Mouse (Mus musculus): ENCODE measurements at regions not wholly inside any gene's neighbourhood (a gene's known extent, or its start where the extent isn't known, plus 50 kb on each side); places are given as distances from the start of the nearest gene placed in this dataset.

DNA sequence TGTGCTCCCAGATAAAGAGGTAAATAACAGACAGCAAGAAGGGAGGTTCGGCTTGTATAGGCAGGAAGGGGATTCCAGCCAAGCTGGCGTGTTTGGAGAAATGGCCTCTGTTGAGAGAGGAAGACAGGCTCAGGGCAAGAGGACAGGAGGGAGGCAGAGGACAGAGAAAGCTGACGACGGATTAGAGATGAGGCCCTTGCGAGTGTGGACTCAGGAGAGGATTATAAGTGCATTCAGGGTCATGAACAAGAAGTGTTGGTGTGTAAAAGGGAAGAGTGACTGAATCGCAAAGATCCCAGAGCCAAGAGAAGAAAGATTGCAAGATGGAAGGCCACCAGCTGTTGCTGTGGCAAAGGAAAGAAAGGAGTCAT is 133.7 kb upstream of the Rad23b start:
- TF ChIP-seq POLR2A (IDR thresholded peaks at IDR 0.05; ENCODE audit: low read depth, low read length) (no peak), CTCF (IDR thresholded peaks at IDR 0.05; ENCODE audit: borderline replicate concordance, insufficient read depth, low read length) (no peak)
